Mouse (Mus musculus) thymus, postnatal 14 days (tissue): Measurements from ENCODE around the gene Alk.

ENCODE experiments used
- DNase-seq: peaks from one replicate; pipeline ENCODE4 v3.0.0; 2021

The Alk gene

GRCm38 (mm10) chr17:72012775-72013174 lies 591.7 kb downstream of the Alk start:
- DNase-seq: no peak

- DNase-seq: no peak
Observed at GRCm38 (mm10) chr17:72009836-72010235, 594.6 kb downstream of the Alk start.

- DNase-seq: no peak
Observed at GRCm38 (mm10) chr17:72008389-72008788, 596.0 kb downstream of the Alk start.

GRCm38 (mm10) chr17:72005365-72005764 lies 599.1 kb downstream of the Alk start:
- DNase-seq: no peak

- DNase-seq: no peak
Observed at GRCm38 (mm10) chr17:71999527-72000482, 604.6 kb downstream of the Alk start.

GRCm38 (mm10) chr17:71997680-71998079 lies 606.7 kb downstream of the Alk start:
- no peak for DNase-seq

- no peak for DNase-seq
Observed at GRCm38 (mm10) chr17:71995539-71995938, 608.9 kb downstream of the Alk start.

- DNase-seq: no peak
Observed at GRCm38 (mm10) chr17:71994144-71994543, 610.3 kb downstream of the Alk start.

- no peak for DNase-seq
Observed at GRCm38 (mm10) chr17:71993011-71993410, 611.4 kb downstream of the Alk start.

- no peak for DNase-seq
Observed at GRCm38 (mm10) chr17:71991260-71991659, 613.2 kb downstream of the Alk start.

GRCm38 (mm10) chr17:71990176-71990720 lies 614.2 kb downstream of the Alk start:
- no peak for DNase-seq

GRCm38 (mm10) chr17:71988736-71989569 lies 615.5 kb downstream of the Alk start:
- no peak for DNase-seq

- peak; percentile 30 for DNase-seq
Observed at GRCm38 (mm10) chr17:71986998-71987397, 617.4 kb downstream of the Alk start.

GRCm38 (mm10) chr17:71986456-71986855 lies 618.0 kb downstream of the Alk start:
- DNase-seq: peak; percentile 59

- DNase-seq: no peak
Observed at GRCm38 (mm10) chr17:71981177-71981576, 623.2 kb downstream of the Alk start.

GRCm38 (mm10) chr17:71980518-71981145 lies 623.8 kb downstream of the Alk start:
- DNase-seq: no peak

GRCm38 (mm10) chr17:71979137-71979536 lies 625.3 kb downstream of the Alk start:
- no peak for DNase-seq

GRCm38 (mm10) chr17:71976661-71977060 lies 627.8 kb downstream of the Alk start:
- no peak for DNase-seq

GRCm38 (mm10) chr17:71973704-71974103 lies 630.7 kb downstream of the Alk start:
- DNase-seq: no peak

- DNase-seq: no peak
Observed at GRCm38 (mm10) chr17:71967356-71967755, 637.1 kb downstream of the Alk start.

GRCm38 (mm10) chr17:71965733-71966606 lies 638.5 kb downstream of the Alk start:
- DNase-seq: peak; percentile 9

- no peak for DNase-seq
Observed at GRCm38 (mm10) chr17:71964610-71965009, 639.8 kb downstream of the Alk start.
